In the genomic region with DNA sequence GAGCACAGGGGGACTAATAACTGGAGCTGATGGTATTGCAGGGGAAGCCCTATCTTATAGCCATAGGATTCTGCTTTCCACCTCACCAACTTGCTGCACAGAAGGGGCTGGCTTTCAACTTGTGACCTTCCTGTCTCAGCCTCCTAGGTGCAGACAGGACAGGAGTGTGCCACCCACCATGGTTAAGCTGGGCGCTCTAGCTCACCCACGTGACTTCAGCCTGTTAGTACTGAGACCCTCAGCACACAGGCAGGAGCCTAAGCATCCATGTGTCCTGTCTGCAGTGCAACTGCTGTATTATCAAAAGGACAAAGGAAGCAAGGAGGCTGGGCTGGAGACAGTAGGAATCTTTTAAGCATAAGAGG, we compare ENCODE assay signal across 8 mouse cellular contexts. TPM values are rescaled to one million over a fixed set of nuclear protein-coding genes. Genes with fewer than 3 reads are reported as not detected.
A peak's percentile ranks its signal among the peaks of the same experiment; 100 is the strongest.
DNase-seq lines count a peak whose midpoint lies in the region; ATAC-seq and TF ChIP-seq lines count a peak whose summit lies in the region.

No protein-coding gene starts in this region.

- H3K9me3 ChIP-seq in kidney, postnatal 0 days (replicated peaks; ENCODE audit: low read length), result no peaks in the 10 kb centered on the region
- H3K9me3 ChIP-seq in embryonic facial prominence, embryonic 12.5 days, result no peaks in the 10 kb centered on the region

- no peak for DNase-seq in gastrocnemius, adult 2 months
- DNase-seq in gastrocnemius, postnatal 14 days, result no peak
- no peak for DNase-seq in kidney, postnatal 0 days (ENCODE audit: low spot score)
- DNase-seq in kidney, adult 9 months, result no peak
- DNase-seq in urinary bladder, postnatal 14 days (ENCODE audit: low spot score), result no peak
- DNase-seq in layer of hippocampus, postnatal 25 days (ENCODE audit: extremely low spot score in 1 of 2, low spot score in 1 of 2), result no peak

- H3K36me3 ChIP-seq in kidney, postnatal 0 days (ENCODE audit: insufficient read depth, low read length), result peaks cover 22% of the 10 kb centered on the region
- peaks cover 59% of the 10 kb centered on the region for H3K36me3 ChIP-seq in embryonic facial prominence, embryonic 12.5 days
- peaks cover 21% of the 10 kb centered on the region for H3K36me3 ChIP-seq in macrophage (ENCODE audit: inconsistent target)

- no peak overlapping the region for H3K4me2 ChIP-seq in kidney, postnatal 0 days (ENCODE audit: low read length)
- no peak overlapping the region for H3K4me2 ChIP-seq in embryonic facial prominence, embryonic 12.5 days (replicated peaks)

- peak overlapping the region; percentile 83 for H3K27ac ChIP-seq in gastrocnemius, adult 2 months
- no peak overlapping the region for H3K27ac ChIP-seq in kidney, postnatal 0 days
- H3K27ac ChIP-seq in embryonic facial prominence, embryonic 12.5 days, result 0 out of 2 replicates have a peak overlapping the region, but pooled peaks have one; percentile 41
- 0 out of 2 replicates have a peak overlapping the region, but pooled peaks have one; percentile 54 for H3K27ac ChIP-seq in macrophage

- ATAC-seq in kidney, postnatal 0 days (replicated peaks; ENCODE audit: low FRiP score, low read depth), result peak; percentile 50
- peak; percentile 19; the same call in 1 of the 2 replicates for ATAC-seq in embryonic facial prominence, embryonic 12.5 days (ENCODE audit: insufficient number of reproducible peaks, insufficient read depth, low FRiP score, low TSS enrichment)

- no peak overlapping the region for H3K4me3 ChIP-seq in gastrocnemius, adult 2 months
- no peak overlapping the region for H3K4me3 ChIP-seq in kidney, postnatal 0 days (replicated peaks; ENCODE audit: low read depth, low read length)
- H3K4me3 ChIP-seq in embryonic facial prominence, embryonic 12.5 days, result no peak overlapping the region
- H3K4me3 ChIP-seq in macrophage (ENCODE audit: inconsistent target), result no peak overlapping the region

- H3K4me1 ChIP-seq in kidney, postnatal 0 days (replicated peaks; ENCODE audit: insufficient read depth, low read length), result peaks cover 4% of the 10 kb centered on the region
- no peaks in the 10 kb centered on the region for H3K4me1 ChIP-seq in embryonic facial prominence, embryonic 12.5 days

- no peak overlapping the region for H3K9ac ChIP-seq in kidney, postnatal 0 days (ENCODE audit: low read depth, low read length)
- no peak overlapping the region for H3K9ac ChIP-seq in embryonic facial prominence, embryonic 12.5 days

- no peak for TF ChIP-seq CTCF in gastrocnemius, adult 2 months (IDR thresholded peaks at IDR 0.05)
- no peak for TF ChIP-seq CTCF in kidney, postnatal 0 days (IDR thresholded peaks at IDR 0.05; ENCODE audit: low read depth)

- no peaks in the 10 kb centered on the region for H3K27me3 ChIP-seq in kidney, postnatal 0 days (ENCODE audit: insufficient read depth, low read length)
- H3K27me3 ChIP-seq in embryonic facial prominence, embryonic 12.5 days, result no peaks in the 10 kb centered on the region

- WGBS in kidney, postnatal 0 days, result 84% methylated on average over 2 of the region's 2 CpGs
- WGBS in embryonic facial prominence, embryonic 12.5 days, result 87% methylated on average over 2 of the region's 2 CpGs
- 94% methylated on average over 2 of the region's 2 CpGs for WGBS in macrophage (ENCODE audit: missing documents)

- H3K79me2 ChIP-seq in macrophage (ENCODE audit: inconsistent target), result no peaks in the 10 kb centered on the region

- intact Hi-C loops in gastrocnemius, adult 2 months (cut with DNase I), result loop anchor here (1.0 to 5.0 kb wide), 2 partner anchors 32 to 51 kb away; no protein-coding TSS in a partner anchor
- intact Hi-C loops in gastrocnemius, postnatal 14 days (cut with DNase I; ENCODE audit: low total_unique reads), result loop anchor here (5.0 kb wide), 1 partner anchor 41 kb away; no protein-coding TSS in a partner anchor

RNA-seq across cellular contexts. Expression of a gene that starts 18.4 kb away (rescaled TPM):
- total RNA-seq in gastrocnemius, adult 2 months (2021), result 1 to 10 TPM; 1.4 to 2.9 TPM
- 1 to 10 TPM; 3.6 to 5.1 TPM for total RNA-seq in gastrocnemius, postnatal 14 days (2021)
- polyA plus RNA-seq in kidney, postnatal 0 days (2015; fragmentation: Nextera tagmentation; extraction: Ambion mirVana), result 12.4 and 13.1 TPM in 2 replicates
- polyA plus RNA-seq in embryonic facial prominence, embryonic 12.5 days (2016; fragmentation: Nextera tagmentation; extraction: Ambion mirVana), result 7.4 and 8.5 TPM in 2 replicates
- total RNA-seq in macrophage (2018; cell fraction: chromatin; rRNA removed), result 10 to 100 TPM in 18 of 26 experiments, 1 to 10 TPM in 8; 2.3 to 27.4 (median 15.9) TPM
- 10 to 100 TPM in 23 of 26 experiments, 1 to 10 TPM in 3; 6.6 to 26.3 (median 16.8) TPM for total RNA-seq in macrophage (2018; cell fraction: cytosol; rRNA removed)
- total RNA-seq in macrophage (2018; cell fraction: nucleus; rRNA removed), result 10 to 100 TPM; 11.1 to 31.5 (median 20.5) TPM
- polyA plus RNA-seq in macrophage (2018), result 5.0 to 24.1 TPM (median 6.4 TPM) in 3 replicates
- 10 to 100 TPM; 14.0 to 20.0 TPM for total RNA-seq in layer of hippocampus, postnatal 25 days (2021)

RNA-seq across cellular contexts. Expression of a gene that starts 40.0 kb away (rescaled TPM):
- total RNA-seq in gastrocnemius, adult 2 months (2021), result 10 to 100 TPM; 41.0 to 42.1 TPM
- total RNA-seq in gastrocnemius, postnatal 14 days (2021), result 10 to 100 TPM; 30.1 to 32.8 TPM
- 14.2 and 17.1 TPM in 2 replicates for polyA plus RNA-seq in kidney, postnatal 0 days (2015; fragmentation: Nextera tagmentation; extraction: Ambion mirVana)
- 45.7 and 49.2 TPM in 2 replicates for polyA plus RNA-seq in embryonic facial prominence, embryonic 12.5 days (2016; fragmentation: Nextera tagmentation; extraction: Ambion mirVana)
- total RNA-seq in macrophage (2018; cell fraction: chromatin; rRNA removed), result 100 to 1,000 TPM; 304 to 896 (median 675) TPM
- total RNA-seq in macrophage (2018; cell fraction: cytosol; rRNA removed), result 10 to 100 TPM; 52.8 to 97.2 (median 73.4) TPM
- total RNA-seq in macrophage (2018; cell fraction: nucleus; rRNA removed), result 100 to 1,000 TPM; 161 to 339 (median 237) TPM
- 99.0 to 183 TPM (median 120 TPM) in 3 replicates for polyA plus RNA-seq in macrophage (2018)
- total RNA-seq in layer of hippocampus, postnatal 25 days (2021), result 10 to 100 TPM; 59.6 to 77.3 TPM

RNA-seq across cellular contexts. Expression of a gene that starts 53.2 kb away (rescaled TPM):
- total RNA-seq in gastrocnemius, adult 2 months (2021), result 10 to 100 TPM; 15.7 to 15.8 TPM
- 10 to 100 TPM; 11.1 to 12.4 TPM for total RNA-seq in gastrocnemius, postnatal 14 days (2021)
- polyA plus RNA-seq in kidney, postnatal 0 days (2015; fragmentation: Nextera tagmentation; extraction: Ambion mirVana), result 28.2 and 32.0 TPM in 2 replicates
- polyA plus RNA-seq in embryonic facial prominence, embryonic 12.5 days (2016; fragmentation: Nextera tagmentation; extraction: Ambion mirVana), result 22.8 and 24.8 TPM in 2 replicates
- total RNA-seq in macrophage (2018; cell fraction: chromatin; rRNA removed), result 10 to 100 TPM; 11.6 to 72.8 (median 39.4) TPM
- 10 to 100 TPM in 4 of 26 experiments, 1 to 10 TPM in 22; 5.9 to 11.6 (median 8.4) TPM for total RNA-seq in macrophage (2018; cell fraction: cytosol; rRNA removed)
- 10 to 100 TPM; 10.3 to 35.9 (median 25.5) TPM for total RNA-seq in macrophage (2018; cell fraction: nucleus; rRNA removed)
- 1.9 to 10.1 TPM (median 7.4 TPM) in 3 replicates for polyA plus RNA-seq in macrophage (2018)
- 10 to 100 TPM; 29.4 to 34.2 TPM for total RNA-seq in layer of hippocampus, postnatal 25 days (2021)
